Mouse (Mus musculus) thymus, postnatal 14 days (tissue): ENCODE results near the gene Pck2.

Experiments
- DNase-seq: peaks from one replicate; pipeline ENCODE4 v3.0.0; 2021

Pck2 gene

GRCm38 (mm10) chr14:55536116-55536745, 3.8 kb upstream of the Pck2 start:
- DNase-seq = peak; percentile 46

- peak; percentile 30 for DNase-seq
Observed at GRCm38 (mm10) chr14:55540787-55541321, 788 bp downstream of the Pck2 start.

- DNase-seq = no peak
Observed at GRCm38 (mm10) chr14:55542268-55542667, 2.2 kb downstream of the Pck2 start.

GRCm38 (mm10) chr14:55544334-55544733, 4.3 kb downstream of the Pck2 start:
- DNase-seq = no peak

GRCm38 (mm10) chr14:55550191-55550590, 10.1 kb downstream of the Pck2 start:
- DNase-seq = no peak

GRCm38 (mm10) chr14:55551347-55551746, 11.3 kb downstream of the Pck2 start:
- no peak for DNase-seq

GRCm38 (mm10) chr14:55551794-55552193, 11.7 kb downstream of the Pck2 start:
- DNase-seq = no peak

GRCm38 (mm10) chr14:55554635-55555034, 14.6 kb downstream of the Pck2 start:
- DNase-seq = no peak

GRCm38 (mm10) chr14:55555788-55556187, 15.7 kb downstream of the Pck2 start:
- no peak for DNase-seq

GRCm38 (mm10) chr14:55557003-55557402, 16.9 kb downstream of the Pck2 start:
- peak; percentile 71 for DNase-seq

- DNase-seq = no peak
Observed at GRCm38 (mm10) chr14:55557587-55557986, 17.5 kb downstream of the Pck2 start.

- DNase-seq = no peak
Observed at GRCm38 (mm10) chr14:55558740-55559448, 18.8 kb downstream of the Pck2 start.

- DNase-seq = peak; percentile 91
Observed at GRCm38 (mm10) chr14:55559799-55560201, 19.7 kb downstream of the Pck2 start, which contains the start of gene Dcaf11. Gene Dcaf11, plus strand, starts transcription at chr14:55560006.

GRCm38 (mm10) chr14:55560202-55561073, 20.4 kb downstream of the Pck2 start, which contains the start of gene A730061H03Rik:
Gene A730061H03Rik, minus strand, starts transcription at chr14:55560406.
- DNase-seq = peak; percentile 98

- DNase-seq = no peak
Observed at GRCm38 (mm10) chr14:55561860-55562259, 21.8 kb downstream of the Pck2 start.

GRCm38 (mm10) chr14:55563249-55563648, 23.2 kb downstream of the Pck2 start:
- DNase-seq = no peak

GRCm38 (mm10) chr14:55565748-55566147, 25.7 kb downstream of the Pck2 start:
- DNase-seq = no peak

GRCm38 (mm10) chr14:55567496-55567895, 27.4 kb downstream of the Pck2 start:
- DNase-seq = no peak

GRCm38 (mm10) chr14:55570588-55570987, 30.5 kb downstream of the Pck2 start:
- DNase-seq = no peak

- no peak for DNase-seq
Observed at GRCm38 (mm10) chr14:55571760-55572159, 31.7 kb downstream of the Pck2 start.

GRCm38 (mm10) chr14:55575302-55575701, 35.2 kb downstream of the Pck2 start, which contains the start of gene Fitm1:
Gene Fitm1, plus strand, starts transcription at chr14:55575617.
- no peak for DNase-seq

- no peak for DNase-seq
Observed at GRCm38 (mm10) chr14:55575711-55576110, 35.6 kb downstream of the Pck2 start.

- no peak for DNase-seq
Observed at GRCm38 (mm10) chr14:55576376-55576775, 36.3 kb downstream of the Pck2 start.
